Mouse (Mus musculus): Measurements from ENCODE around the gene Dph2. TPM values are rescaled to one million over a fixed set of nuclear protein-coding genes. Genes with fewer than 3 reads are reported as not detected.

Gene Dph2
- 21.3 and 21.8 TPM in 2 replicates for polyA plus RNA-seq (2015; fragmentation: Nextera tagmentation; extraction: Ambion mirVana)

DNA sequence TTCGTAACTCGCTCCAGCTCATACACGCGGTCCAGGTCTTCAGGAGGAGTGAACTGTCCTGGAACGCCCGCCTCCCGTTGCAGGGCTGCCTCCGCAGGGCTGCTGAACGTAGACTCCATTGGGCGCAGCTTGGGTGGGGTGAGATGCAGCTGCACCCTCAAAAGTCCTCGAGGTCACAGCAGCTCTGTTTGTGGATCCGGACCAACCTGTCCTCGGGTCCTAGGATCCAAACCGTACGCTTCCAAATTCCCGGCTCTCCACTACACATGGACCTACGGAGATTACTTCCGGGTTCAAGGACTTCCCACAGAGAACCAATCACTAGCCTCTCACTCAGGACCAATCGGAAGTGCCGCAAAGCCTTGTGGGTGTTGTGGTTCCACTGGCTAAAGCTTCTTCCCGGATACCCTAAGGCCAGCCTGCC lies at the start of gene Dph2:
Gene Dph2 (minus strand): TSS at position 295 of the 424 bp plus-strand sequence.
- no peaks in the 10 kb centered on the region for H3K9me3 ChIP-seq (replicated peaks)
- H3K36me3 ChIP-seq: peaks cover 44% of the 10 kb centered on the region
- peaks cover 24% of the 10 kb centered on the region for H3K4me1 ChIP-seq
- peak; percentile 87 for ATAC-seq (ENCODE audit: low FRiP score)
- 0 out of 2 replicates have a peak within 1 kb of the TSS, but pooled peaks have one; percentile 15 for H3K27ac ChIP-seq (replicated peaks)
- H3K27me3 ChIP-seq (replicated peaks): no peaks in the 10 kb centered on the region
- peak within 1 kb of the TSS; percentile 96 for H3K4me2 ChIP-seq
- H3K9ac ChIP-seq (replicated peaks): peak within 1 kb of the TSS; percentile 55
- H3K4me3 ChIP-seq (replicated peaks): peak within 1 kb of the TSS; percentile 76
- WGBS: 0% methylated on average over 21 of the region's 21 CpGs

DNA sequence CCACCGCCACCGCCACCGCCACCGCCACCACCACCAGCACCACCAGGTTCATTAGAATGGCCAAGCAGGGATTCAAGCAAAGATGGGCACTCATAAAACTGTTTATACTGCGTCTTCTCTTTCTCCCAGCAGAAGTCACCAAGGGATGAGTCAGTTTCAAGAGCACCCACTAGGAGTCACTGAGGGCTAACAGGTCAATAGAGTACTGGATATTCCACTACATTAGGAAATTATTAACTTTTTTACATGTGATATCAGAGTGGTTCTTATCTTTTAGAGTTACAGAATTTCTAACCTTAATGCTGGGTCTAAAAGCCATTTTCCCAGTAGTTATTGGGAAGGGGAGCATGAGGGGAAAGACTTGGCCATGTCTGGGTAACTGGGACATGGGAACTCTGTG lies 45.1 kb upstream of the Dph2 start:
- H3K4me2 ChIP-seq: no peak overlapping the region
- H3K27ac ChIP-seq (replicated peaks): no peak overlapping the region
- H3K4me1 ChIP-seq: no peaks in the 10 kb centered on the region
- no peaks in the 10 kb centered on the region for H3K9me3 ChIP-seq (replicated peaks)
- H3K27me3 ChIP-seq (replicated peaks): no peaks in the 10 kb centered on the region
- H3K9ac ChIP-seq (replicated peaks): no peak overlapping the region
- WGBS: 94% methylated on average over 5 of the region's 5 CpGs
- H3K4me3 ChIP-seq (replicated peaks): no peak overlapping the region
- ATAC-seq (ENCODE audit: low FRiP score): no peak
- H3K36me3 ChIP-seq: peaks cover 11% of the 10 kb centered on the region

DNA sequence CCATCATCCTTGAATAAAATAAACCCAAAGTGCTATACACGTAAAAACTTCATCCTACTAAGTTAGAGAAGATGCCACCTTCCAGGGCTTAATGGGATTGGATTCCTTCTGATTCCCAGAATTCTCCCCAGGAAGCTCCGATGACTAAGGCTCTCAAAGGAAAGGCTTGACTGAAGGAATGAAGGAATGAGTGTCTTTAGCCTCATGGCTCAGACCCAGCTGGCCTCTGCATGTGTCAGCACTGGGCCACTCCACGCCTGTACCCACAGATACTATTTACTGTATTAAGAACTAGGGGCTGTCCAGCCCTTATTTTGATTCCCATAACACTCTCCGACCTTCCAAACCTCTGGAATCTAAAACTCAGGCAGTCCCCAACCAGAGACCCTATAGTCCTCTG lies 42.2 kb upstream of the Dph2 start:
- H3K27me3 ChIP-seq (replicated peaks): peaks cover 20% of the 10 kb centered on the region
- ATAC-seq (ENCODE audit: low FRiP score): no peak
- H3K4me1 ChIP-seq: peaks cover 11% of the 10 kb centered on the region
- H3K4me3 ChIP-seq (replicated peaks): no peak overlapping the region
- no peaks in the 10 kb centered on the region for H3K9me3 ChIP-seq (replicated peaks)
- H3K4me2 ChIP-seq: no peak overlapping the region
- H3K36me3 ChIP-seq: peaks cover 5% of the 10 kb centered on the region
- WGBS: 90% methylated on average over 4 of the region's 4 CpGs
- H3K9ac ChIP-seq (replicated peaks): no peak overlapping the region
- H3K27ac ChIP-seq (replicated peaks): no peak overlapping the region

- ATAC-seq (ENCODE audit: low FRiP score): no peak
- no peak overlapping the region for H3K4me2 ChIP-seq
- H3K4me3 ChIP-seq (replicated peaks): no peak overlapping the region
- no peak overlapping the region for H3K9ac ChIP-seq (replicated peaks)
- H3K4me1 ChIP-seq: peaks cover 19% of the 10 kb centered on the region
- no peaks in the 10 kb centered on the region for H3K9me3 ChIP-seq (replicated peaks)
- H3K27ac ChIP-seq (replicated peaks): no peak overlapping the region
- H3K36me3 ChIP-seq: peaks cover 5% of the 10 kb centered on the region
- WGBS: 83% methylated on average over 5 of the region's 5 CpGs
- peaks cover 28% of the 10 kb centered on the region for H3K27me3 ChIP-seq (replicated peaks)
These were observed 41.4 kb upstream of the Dph2 start for GRCm38 (mm10) chr4:117933248-117933647.

GRCm38 (mm10) chr4:117929391-117929881 lies 37.6 kb upstream of the Dph2 start, which contains the start of gene Artn:
Gene Artn (minus strand): TSS chr4:117929763.
- Histone ChIP-seq H3K27me3 (replicated peaks) (peaks cover 52% of the 10 kb centered on the region), H3K4me3 (replicated peaks) (peak within 1 kb of the TSS; percentile 26)

DNA sequence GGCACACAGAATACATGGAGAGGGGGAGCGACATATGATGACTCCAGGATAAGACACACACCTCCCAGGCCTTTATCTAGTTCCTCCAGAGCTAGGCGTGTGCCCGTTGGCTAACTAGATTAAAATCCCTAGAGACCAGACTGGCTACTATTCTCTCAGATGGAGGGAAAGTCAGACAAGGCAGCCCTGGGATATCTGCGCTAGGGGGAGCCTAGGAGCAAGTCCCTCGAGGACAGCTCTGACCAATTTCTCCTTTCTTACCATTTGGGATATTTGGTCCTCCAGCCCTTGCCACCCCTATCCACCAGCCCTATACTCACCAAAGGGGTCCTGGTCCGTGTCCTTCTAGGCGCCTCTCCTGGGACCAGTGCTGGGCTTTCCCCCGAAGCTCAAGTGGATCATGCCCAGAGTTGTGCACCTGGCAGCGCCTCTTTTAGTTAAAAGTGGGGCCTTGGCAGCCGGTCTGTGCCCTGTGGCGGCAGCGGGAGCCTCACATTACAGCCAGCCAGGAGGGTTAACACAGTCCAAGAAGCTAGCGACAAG lies 36.9 kb upstream of the Dph2 start:
- Histone ChIP-seq H3K4me2 (peak overlapping the region; percentile 58), H3K9me3 (replicated peaks) (no peaks in the 10 kb centered on the region), H3K36me3 (peaks cover 5% of the 10 kb centered on the region), H3K4me3 (replicated peaks) (peak overlapping the region; percentile 26), H3K27ac (replicated peaks) (no peak overlapping the region), H3K27me3 (replicated peaks) (peaks cover 52% of the 10 kb centered on the region), H3K9ac (replicated peaks) (no peak overlapping the region), H3K4me1 (peaks cover 38% of the 10 kb centered on the region)
- 3% methylated on average over 13 of the region's 13 CpGs for WGBS
- 0 out of 2 replicates have a peak, but pooled peaks have one; percentile 5 for ATAC-seq (ENCODE audit: low FRiP score)

More at GRCm38 (mm10) chr4:117929391-117929881, 37.6 kb upstream of the Dph2 start, which contains the start of gene Artn:
- peaks cover 38% of the 10 kb centered on the region for H3K4me1 ChIP-seq
- peaks cover 5% of the 10 kb centered on the region for H3K36me3 ChIP-seq
- H3K9me3 ChIP-seq (replicated peaks): no peaks in the 10 kb centered on the region
- under 1% methylated on average over 33 of the region's 33 CpGs for WGBS
- ATAC-seq (ENCODE audit: low FRiP score): no peak
- no peak within 1 kb of the TSS; the same call in 1 of the 2 replicates for H3K9ac ChIP-seq (replicated peaks)
- peak within 1 kb of the TSS; percentile 58 for H3K4me2 ChIP-seq
- no peak within 1 kb of the TSS for H3K27ac ChIP-seq (replicated peaks)

DNA sequence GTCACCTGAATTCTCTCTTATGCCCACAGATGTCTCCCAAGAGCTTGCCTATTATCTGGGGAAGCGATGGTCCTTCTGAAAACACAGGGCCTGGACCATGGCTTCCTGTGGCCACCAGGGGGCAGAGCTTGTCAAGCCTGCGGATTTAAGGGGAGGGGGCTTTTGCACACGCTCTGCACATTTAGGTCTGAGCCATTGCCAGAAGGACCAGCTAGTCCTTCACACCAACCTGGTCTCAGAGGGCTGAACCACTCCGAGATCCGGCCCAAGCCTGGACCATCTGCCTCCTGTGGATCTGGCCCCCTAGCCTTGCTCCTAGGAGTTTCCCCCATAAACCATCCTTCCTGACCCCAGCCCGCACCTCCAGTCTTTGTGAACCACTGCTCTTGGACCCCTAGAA lies 36.4 kb upstream of the Dph2 start:
- no peak overlapping the region for H3K27ac ChIP-seq (replicated peaks)
- 13% methylated on average over 6 of the region's 6 CpGs for WGBS
- peaks cover 52% of the 10 kb centered on the region for H3K27me3 ChIP-seq (replicated peaks)
- peaks cover 5% of the 10 kb centered on the region for H3K36me3 ChIP-seq
- ATAC-seq (ENCODE audit: low FRiP score): peak; percentile 39
- peaks cover 38% of the 10 kb centered on the region for H3K4me1 ChIP-seq
- H3K9me3 ChIP-seq (replicated peaks): no peaks in the 10 kb centered on the region
- no peak overlapping the region for H3K4me3 ChIP-seq (replicated peaks)
- H3K4me2 ChIP-seq: peak overlapping the region; percentile 58
- no peak overlapping the region for H3K9ac ChIP-seq (replicated peaks)

DNA sequence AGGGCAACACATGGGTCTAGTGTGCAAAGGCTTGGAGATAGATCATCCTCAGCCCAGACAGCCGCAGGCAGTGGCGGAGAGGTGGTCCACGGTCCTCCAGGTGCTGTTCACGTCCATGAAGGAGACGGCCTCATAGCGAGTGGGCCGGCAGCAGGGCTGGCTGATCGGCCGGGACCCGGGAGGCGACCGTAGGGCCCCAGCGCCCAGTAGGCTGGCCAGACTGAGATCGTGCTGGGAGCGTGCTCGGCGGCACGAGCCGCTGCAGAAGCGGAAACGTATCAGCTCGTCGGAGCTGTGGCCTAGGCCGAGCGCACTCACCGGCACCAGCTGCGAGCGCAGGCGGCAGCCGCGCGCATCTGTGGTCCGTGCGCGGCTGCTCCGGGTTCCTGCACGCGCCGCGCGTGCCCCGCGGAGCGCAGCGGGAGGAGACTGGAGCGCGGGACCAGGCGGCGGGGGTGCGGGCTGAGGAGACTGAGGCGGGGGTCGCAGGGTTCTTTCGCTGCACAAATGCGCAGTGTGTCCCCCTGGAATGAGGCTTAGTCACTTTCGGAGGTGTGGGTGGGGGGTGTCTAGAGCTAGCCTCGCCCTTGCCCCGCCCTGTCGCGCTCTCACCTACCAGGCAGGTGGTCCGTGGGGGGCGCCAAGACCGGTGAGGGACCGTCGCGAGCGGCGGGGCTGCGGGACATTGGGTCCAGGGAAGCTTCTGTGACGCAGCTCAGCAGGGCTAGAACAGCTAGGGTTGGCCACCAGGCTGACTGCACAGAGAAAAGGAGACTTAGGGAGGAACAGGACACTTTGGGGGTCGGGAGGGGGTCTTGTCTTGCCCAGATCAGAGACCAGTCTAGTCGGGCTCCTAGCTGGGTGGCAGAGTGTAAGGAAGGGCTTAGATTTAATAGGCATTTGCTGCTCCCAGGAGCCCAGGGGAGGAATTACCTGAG lies 35.0 kb upstream of the Dph2 start:
- H3K4me1 ChIP-seq: peaks cover 38% of the 10 kb centered on the region
- peak; percentile 76 for ATAC-seq (ENCODE audit: low FRiP score)
- peak overlapping the region; percentile 51 for H3K4me3 ChIP-seq (replicated peaks)
- peak overlapping the region; percentile 64 for H3K9ac ChIP-seq (replicated peaks)
- WGBS: 2% methylated on average over 71 of the region's 71 CpGs
- peak overlapping the region; percentile 96 for H3K4me2 ChIP-seq
- peaks cover 52% of the 10 kb centered on the region for H3K27me3 ChIP-seq (replicated peaks)
- no peaks in the 10 kb centered on the region for H3K36me3 ChIP-seq
- H3K27ac ChIP-seq (replicated peaks): 0 out of 2 replicates have a peak overlapping the region, but pooled peaks have one; percentile 0
- no peaks in the 10 kb centered on the region for H3K9me3 ChIP-seq (replicated peaks)

DNA sequence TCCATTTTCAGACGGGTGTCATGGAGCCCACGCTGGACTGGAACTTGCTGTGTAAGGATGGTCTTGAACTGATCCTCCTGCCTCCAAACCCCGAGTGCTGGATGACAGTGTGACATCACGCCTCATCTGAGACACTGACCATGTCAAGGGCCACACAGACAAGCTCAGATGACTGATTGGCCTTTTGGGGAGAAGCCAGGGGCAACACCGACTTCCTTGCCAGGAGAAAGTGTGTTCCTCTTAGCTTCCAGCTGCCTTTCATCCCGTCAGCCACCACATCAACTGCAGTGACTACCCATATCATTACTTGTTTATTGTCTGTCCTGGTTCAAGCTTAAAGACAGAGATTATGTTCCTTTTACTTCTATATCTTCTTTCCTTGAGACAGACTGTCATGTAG lies 33.1 kb upstream of the Dph2 start:
- 67% methylated on average over 5 of the region's 6 CpGs for WGBS
- H3K4me1 ChIP-seq: peaks cover 36% of the 10 kb centered on the region
- H3K4me2 ChIP-seq: no peak overlapping the region
- no peak for ATAC-seq (ENCODE audit: low FRiP score)
- H3K36me3 ChIP-seq: no peaks in the 10 kb centered on the region
- no peak overlapping the region for H3K4me3 ChIP-seq (replicated peaks)
- no peak overlapping the region for H3K9ac ChIP-seq (replicated peaks)
- H3K27ac ChIP-seq (replicated peaks): no peak overlapping the region
- peaks cover 40% of the 10 kb centered on the region for H3K27me3 ChIP-seq (replicated peaks)
- no peaks in the 10 kb centered on the region for H3K9me3 ChIP-seq (replicated peaks)

GRCm38 (mm10) chr4:117923450-117923849 lies 31.6 kb upstream of the Dph2 start:
- peaks cover 25% of the 10 kb centered on the region for H3K27me3 ChIP-seq (replicated peaks)
- no peaks in the 10 kb centered on the region for H3K9me3 ChIP-seq (replicated peaks)
- no peak overlapping the region for H3K9ac ChIP-seq (replicated peaks)
- H3K4me3 ChIP-seq (replicated peaks): no peak overlapping the region
- no peaks in the 10 kb centered on the region for H3K36me3 ChIP-seq
- 73% methylated on average over 2 of the region's 2 CpGs for WGBS
- H3K4me2 ChIP-seq: no peak overlapping the region
- H3K4me1 ChIP-seq: peaks cover 21% of the 10 kb centered on the region
- H3K27ac ChIP-seq (replicated peaks): no peak overlapping the region
- no peak for ATAC-seq (ENCODE audit: low FRiP score)

DNA sequence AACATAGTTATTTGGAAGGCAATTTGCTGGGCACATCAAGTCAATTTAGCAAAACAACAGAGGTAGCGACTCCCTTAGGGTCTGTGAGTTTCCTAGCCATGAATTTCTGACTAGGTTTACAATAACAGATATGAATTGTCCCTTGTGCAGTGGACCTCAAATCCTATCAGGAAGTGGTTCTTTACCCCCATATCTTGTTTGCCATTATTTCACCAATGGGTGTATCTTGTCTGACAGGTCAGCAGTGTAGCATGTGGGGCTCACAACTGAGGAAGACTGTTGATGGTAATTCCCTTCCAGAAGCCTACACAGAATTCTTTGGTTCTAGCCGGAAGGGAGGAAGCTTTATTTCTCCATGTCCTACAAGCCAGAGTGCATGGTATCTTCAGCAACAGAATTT lies 29.5 kb upstream of the Dph2 start:
- H3K27me3 ChIP-seq (replicated peaks): peaks cover 13% of the 10 kb centered on the region
- no peak overlapping the region for H3K9ac ChIP-seq (replicated peaks)
- no peak overlapping the region for H3K4me3 ChIP-seq (replicated peaks)
- peaks cover 3% of the 10 kb centered on the region for H3K4me1 ChIP-seq
- no peak for ATAC-seq (ENCODE audit: low FRiP score)
- no peak overlapping the region for H3K4me2 ChIP-seq
- WGBS: 90% methylated on average over 2 of the region's 2 CpGs
- no peaks in the 10 kb centered on the region for H3K9me3 ChIP-seq (replicated peaks)
- no peak overlapping the region for H3K27ac ChIP-seq (replicated peaks)
- H3K36me3 ChIP-seq: no peaks in the 10 kb centered on the region
